Mouse (Mus musculus) kidney, embryonic 14.5 days (tissue): ENCODE results near the gene Aox2. TPM values are rescaled to one million over a fixed set of nuclear protein-coding genes. Genes with fewer than 3 reads are reported as not detected.

Experiments used
- ATAC-seq: fragments of 200-750 bp; cut with Nextera tagmentation; 2 replicates; pipeline ENCODE4 v1.8.0; 2017; ENCODE audit warnings: moderate number of reproducible peaks, mild to moderate bottlenecking, moderate TSS enrichment, moderate library complexity; ENCODE audit not compliant: low FRiP score, low TSS enrichment
- H3K27ac ChIP-seq: fragments of 300-500 bp; sonication (generic); 2 replicates; pipeline ENCODE4 v1.5.1; 2014; ENCODE audit warnings: low read depth, mild to moderate bottlenecking, low read length, moderate library complexity, mixed read lengths
- H3K27me3 ChIP-seq: fragments of 300-500 bp; sonication (generic); 2 replicates; pipeline ENCODE4 v1.6.1; 2014; ENCODE audit warnings: mild to moderate bottlenecking, low read length; ENCODE audit not compliant: control insufficient read depth, insufficient read depth
- H3K36me3 ChIP-seq: fragments of 300-500 bp; sonication (generic); 2 replicates; pipeline ENCODE4 v1.6.1; 2014; ENCODE audit warnings: low read length, mixed read lengths; ENCODE audit not compliant: control insufficient read depth, insufficient read depth
- H3K4me1 ChIP-seq: fragments of 300-500 bp; sonication (generic); 2 replicates; pipeline ENCODE4 v1.6.1; 2014; ENCODE audit warnings: low read length, mixed read lengths; ENCODE audit not compliant: control insufficient read depth, insufficient read depth
- H3K4me2 ChIP-seq: fragments of 300-500 bp; sonication (generic); replicated peaks from 2 replicates; pipeline ENCODE4 v1.6.1; 2014; ENCODE audit warnings: low read depth, mild to moderate bottlenecking, low read length
- H3K4me3 ChIP-seq: fragments of 300-500 bp; sonication (generic); 2 replicates; pipeline ENCODE4 v1.5.1; 2014; ENCODE audit warnings: mild to moderate bottlenecking, low read length
- H3K9ac ChIP-seq: fragments of 300-500 bp; sonication (generic); 2 replicates; pipeline ENCODE4 v1.6.1; 2014; ENCODE audit warnings: low read depth, mild to moderate bottlenecking, low read length, moderate library complexity
- H3K9me3 ChIP-seq: fragments of 300-500 bp; sonication (generic); 2 replicates; pipeline ENCODE4 v1.6.1; 2016; ENCODE audit warnings: low read length; ENCODE audit not compliant: control insufficient read depth
- WGBS: fragments of 180-500 bp; shearing (Covaris S2); extraction: QIAGEN DNeasy Blood & Tissue Kit; methylation state at CpG from one replicate; pipeline ENCODE4 v1.1.7; 2014; 5-methylcytosine and 5-hydroxymethylcytosine counted together
- polyA plus RNA-seq: library from polyadenylated mRNA; unstranded; fragments of >200 nt; fragmentation: Nextera tagmentation; extraction: Ambion mirVana; gene quantifications from 2 replicates; pipeline ENCODE4 v1.2.1, GENCODE M21; 2014

Gene Aox2
- polyA plus RNA-seq, 1 experiment from 2014 or later = 0.12 TPM

GRCm38 (mm10) chr1:58410776-58411175 is 132.7 kb downstream of the Aox2 start:
- Histone ChIP-seq H3K4me1 (no peaks in the 10 kb centered on the region), H3K27me3 (no peaks in the 10 kb centered on the region), H3K27ac (no peak overlapping the region), H3K4me3 (no peak overlapping the region), H3K4me2 (no peak overlapping the region), H3K9ac (no peak overlapping the region), H3K9me3 (no peaks in the 10 kb centered on the region), H3K36me3 (peaks cover 72% of the 10 kb centered on the region)
- 92% methylated on average over 7 of the region's 7 CpGs for WGBS
- ATAC-seq = no peak

GRCm38 (mm10) chr1:58415442-58415841 is 137.3 kb downstream of the Aox2 start:
- ATAC-seq = no peak
- Histone ChIP-seq H3K36me3 (peaks cover 92% of the 10 kb centered on the region), H3K9ac (no peak overlapping the region), H3K9me3 (no peaks in the 10 kb centered on the region), H3K27me3 (no peaks in the 10 kb centered on the region), H3K4me2 (no peak overlapping the region), H3K27ac (no peak overlapping the region), H3K4me1 (no peaks in the 10 kb centered on the region), H3K4me3 (no peak overlapping the region)
- WGBS = 23% methylated on average over 1 of the region's 1 CpGs

- Histone ChIP-seq H3K4me1 (peaks cover 2% of the 10 kb centered on the region; the same call in 1 of the 2 replicates), H3K27me3 (no peaks in the 10 kb centered on the region), H3K36me3 (peaks cover 89% of the 10 kb centered on the region), H3K4me3 (no peak overlapping the region), H3K27ac (no peak overlapping the region), H3K9ac (no peak overlapping the region), H3K9me3 (no peaks in the 10 kb centered on the region), H3K4me2 (no peak overlapping the region)
- no peak for ATAC-seq
- WGBS = 95% methylated on average over 2 of the region's 2 CpGs
These were observed 137.9 kb downstream of the Aox2 start for GRCm38 (mm10) chr1:58416048-58416447.

- peaks cover 58% of the 10 kb centered on the region for H3K36me3 ChIP-seq
- ATAC-seq = no peak
- no peaks in the 10 kb centered on the region for H3K9me3 ChIP-seq
- no peak overlapping the region for H3K4me3 ChIP-seq
- peaks cover 11% of the 10 kb centered on the region; the same call in 1 of the 2 replicates for H3K4me1 ChIP-seq
- no peaks in the 10 kb centered on the region for H3K27me3 ChIP-seq
- H3K9ac ChIP-seq = no peak overlapping the region
- no peak overlapping the region for H3K27ac ChIP-seq
- H3K4me2 ChIP-seq = no peak overlapping the region
- 91% methylated on average over 10 of the region's 10 CpGs for WGBS
These were observed 141.9 kb downstream of the Aox2 start for GRCm38 (mm10) chr1:58420032-58420431.

GRCm38 (mm10) chr1:58420961-58421360 is 142.8 kb downstream of the Aox2 start:
- 60% methylated on average over 7 of the region's 7 CpGs for WGBS
- H3K36me3 ChIP-seq = peaks cover 50% of the 10 kb centered on the region
- H3K4me2 ChIP-seq = no peak overlapping the region; the same call in 1 of the 2 replicates
- no peak overlapping the region; the same call in 1 of the 2 replicates for H3K4me3 ChIP-seq
- H3K27ac ChIP-seq = no peak overlapping the region
- no peaks in the 10 kb centered on the region for H3K27me3 ChIP-seq
- no peak for ATAC-seq
- H3K9me3 ChIP-seq = no peaks in the 10 kb centered on the region
- peaks cover 11% of the 10 kb centered on the region; the same call in 1 of the 2 replicates for H3K4me1 ChIP-seq
- no peak overlapping the region for H3K9ac ChIP-seq

GRCm38 (mm10) chr1:58422879-58423278 is 144.8 kb downstream of the Aox2 start:
- 10% methylated on average over 13 of the region's 13 CpGs for WGBS
- no peaks in the 10 kb centered on the region for H3K9me3 ChIP-seq
- peak overlapping the region; percentile 100 for H3K9ac ChIP-seq
- H3K27ac ChIP-seq = peak overlapping the region; percentile 100; the same call in 1 of the 2 replicates
- H3K4me3 ChIP-seq = peak overlapping the region; percentile 98
- ATAC-seq = peak; percentile 30; the same call in 1 of the 2 replicates
- H3K27me3 ChIP-seq = no peaks in the 10 kb centered on the region
- H3K36me3 ChIP-seq = peaks cover 33% of the 10 kb centered on the region
- H3K4me2 ChIP-seq = peak overlapping the region; percentile 63
- H3K4me1 ChIP-seq = peaks cover 11% of the 10 kb centered on the region; the same call in 1 of the 2 replicates

- Histone ChIP-seq H3K9me3 (no peaks in the 10 kb centered on the region), H3K27ac (peak within 1 kb of the TSS; percentile 100), H3K9ac (peak within 1 kb of the TSS; percentile 100), H3K27me3 (no peaks in the 10 kb centered on the region), H3K4me2 (peak within 1 kb of the TSS; percentile 63), H3K4me3 (peak within 1 kb of the TSS; percentile 98), H3K4me1 (peaks cover 11% of the 10 kb centered on the region; the same call in 1 of the 2 replicates), H3K36me3 (peaks cover 26% of the 10 kb centered on the region)
- WGBS = under 1% methylated on average over 79 of the region's 79 CpGs
- ATAC-seq = peak; percentile 97
These were observed 145.5 kb downstream of the Aox2 start, which contains the start of gene Clk1 for GRCm38 (mm10) chr1:58423371-58424248. Gene Clk1 (minus strand): TSS chr1:58424066.

- H3K4me2 ChIP-seq = no peak overlapping the region
- no peaks in the 10 kb centered on the region for H3K27me3 ChIP-seq
- no peak overlapping the region for H3K27ac ChIP-seq
- H3K36me3 ChIP-seq = peaks cover 20% of the 10 kb centered on the region
- H3K9ac ChIP-seq = no peak overlapping the region
- no peaks in the 10 kb centered on the region for H3K9me3 ChIP-seq
- no peak for ATAC-seq
- 84% methylated on average over 3 of the region's 3 CpGs for WGBS
- H3K4me1 ChIP-seq = peaks cover 11% of the 10 kb centered on the region; the same call in 1 of the 2 replicates
- no peak overlapping the region for H3K4me3 ChIP-seq
These were observed 146.4 kb downstream of the Aox2 start for GRCm38 (mm10) chr1:58424551-58424950.
